Mouse (Mus musculus) midbrain, embryonic 16.5 days (tissue): ENCODE measurements at regions not wholly inside any gene's neighbourhood (a gene's known extent, or its start where the extent isn't known, plus 50 kb on each side); places are given as distances from the start of the nearest gene placed in this dataset.
A peak's percentile ranks its signal among the peaks of the same experiment; 100 is the strongest.

Source experiments
- ATAC-seq: fragments of 200-750 bp; cut with Nextera tagmentation; 2 replicates; pipeline ENCODE4 v1.8.0; 2017; ENCODE audit warnings: moderate TSS enrichment
- H3K27ac ChIP-seq: fragments of 300-500 bp; sonication (generic); 2 replicates; pipeline ENCODE4 v1.5.1; 2014; ENCODE audit warnings: mild to moderate bottlenecking, low read length, mixed read lengths
- H3K27me3 ChIP-seq: fragments of 300-500 bp; sonication (generic); 2 replicates; pipeline ENCODE4 v1.6.1; 2014; ENCODE audit warnings: low read depth, low read length, mixed read lengths; ENCODE audit not compliant: control insufficient read depth, insufficient read depth
- H3K36me3 ChIP-seq: fragments of 300-500 bp; sonication (generic); 2 replicates; pipeline ENCODE4 v1.6.1; 2014; ENCODE audit warnings: mild to moderate bottlenecking, low read length, moderate library complexity, mixed read lengths; ENCODE audit not compliant: control insufficient read depth, insufficient read depth
- H3K4me1 ChIP-seq: fragments of 300-500 bp; sonication (generic); 2 replicates; pipeline ENCODE4 v1.6.1; 2014; ENCODE audit warnings: mild to moderate bottlenecking, low read length, mixed read lengths; ENCODE audit not compliant: control insufficient read depth, insufficient read depth
- H3K4me2 ChIP-seq: fragments of 300-500 bp; sonication (generic); 2 replicates; pipeline ENCODE4 v1.6.1; 2014; ENCODE audit warnings: mild to moderate bottlenecking, low read length, mixed read lengths
- H3K4me3 ChIP-seq: fragments of 300-500 bp; sonication (generic); 2 replicates; pipeline ENCODE4 v1.5.1; 2014; ENCODE audit warnings: low read depth, mild to moderate bottlenecking, low read length, moderate library complexity, mixed read lengths
- H3K9ac ChIP-seq: fragments of 300-500 bp; sonication (generic); 2 replicates; pipeline ENCODE4 v1.6.1; 2014; ENCODE audit warnings: low read depth, low read length, mixed read lengths
- H3K9me3 ChIP-seq: fragments of 300-500 bp; sonication (generic); replicated peaks from 2 replicates; pipeline ENCODE4 v1.6.1; 2014; ENCODE audit warnings: mild to moderate bottlenecking, low read length, mixed read lengths; ENCODE audit not compliant: control insufficient read depth, poor library complexity, severe bottlenecking
- WGBS: fragments of 180-500 bp; shearing (Covaris S2); extraction: QIAGEN DNeasy Blood & Tissue Kit; methylation state at CpG from one replicate; pipeline ENCODE4 v1.1.7; 2014; 5-methylcytosine and 5-hydroxymethylcytosine counted together

DNA sequence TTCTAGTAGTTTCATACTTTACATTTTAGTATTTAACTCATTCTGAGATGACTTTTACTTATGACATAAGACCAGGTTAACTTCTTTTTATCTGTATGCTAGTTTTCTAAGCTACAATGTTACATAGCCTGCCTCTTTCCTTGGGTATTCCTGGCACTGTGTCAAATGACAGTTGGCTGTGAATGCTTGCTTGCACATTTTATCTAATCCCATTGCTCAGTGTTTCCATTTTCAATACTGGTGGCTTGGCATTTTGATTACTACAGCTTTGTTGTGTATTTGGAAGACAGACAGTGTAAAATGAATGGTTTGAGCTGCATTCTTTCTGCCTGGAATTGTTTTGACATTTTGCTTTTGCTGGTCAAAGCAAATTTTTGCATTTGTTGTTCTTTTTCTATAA is 1359.2 kb downstream of the Defb40 start:
- Histone ChIP-seq H3K36me3 (no peaks in the 10 kb centered on the region), H3K4me3 (no peak overlapping the region), H3K27me3 (no peaks in the 10 kb centered on the region), H3K9me3 (no peaks in the 10 kb centered on the region), H3K27ac (no peak overlapping the region), H3K4me2 (no peak overlapping the region), H3K9ac (no peak overlapping the region), H3K4me1 (no peaks in the 10 kb centered on the region)
- no peak for ATAC-seq

- no peak overlapping the region for H3K9ac ChIP-seq
- no peak overlapping the region for H3K27ac ChIP-seq
- H3K4me3 ChIP-seq = no peak overlapping the region
- no peaks in the 10 kb centered on the region for H3K27me3 ChIP-seq
- H3K9me3 ChIP-seq = no peaks in the 10 kb centered on the region
- no peak overlapping the region for H3K4me2 ChIP-seq
- no peaks in the 10 kb centered on the region for H3K36me3 ChIP-seq
- peak; percentile 21; the same call in 1 of the 2 replicates for ATAC-seq
- H3K4me1 ChIP-seq = no peaks in the 10 kb centered on the region
Observed at GRCm38 (mm10) chr8:17618147-17618546, 1359.9 kb downstream of the Defb40 start.

- WGBS = 37% methylated on average over 1 of the region's 1 CpGs
- ATAC-seq = no peak
Observed at GRCm38 (mm10) chr8:17602861-17603260, 1375.2 kb downstream of the Defb40 start.

DNA sequence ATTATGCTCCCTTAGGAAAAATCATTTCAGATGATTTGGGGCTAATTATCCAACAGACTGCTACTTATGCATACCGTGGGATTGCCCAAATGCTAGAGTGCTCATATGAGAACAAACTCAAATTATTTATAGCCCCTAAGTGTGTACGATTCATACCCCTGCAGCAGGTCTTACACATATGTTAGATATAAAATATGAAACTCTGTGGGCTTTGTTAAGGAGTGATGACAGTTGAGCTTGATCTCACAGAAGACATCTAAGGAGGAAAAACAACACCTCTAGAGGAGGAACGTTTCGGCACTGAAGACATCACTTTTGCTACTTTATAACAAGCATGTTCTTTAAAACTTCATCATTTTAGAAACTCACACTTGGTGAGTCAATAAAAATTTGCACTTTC is 1379.3 kb downstream of the Defb40 start:
- Histone ChIP-seq H3K4me3 (no peak overlapping the region), H3K36me3 (no peaks in the 10 kb centered on the region), H3K27me3 (no peaks in the 10 kb centered on the region), H3K27ac (no peak overlapping the region), H3K9ac (no peak overlapping the region), H3K9me3 (no peaks in the 10 kb centered on the region), H3K4me2 (no peak overlapping the region), H3K4me1 (no peaks in the 10 kb centered on the region)
- ATAC-seq = no peak
- WGBS = 86% methylated on average over 4 of the region's 4 CpGs

More at GRCm38 (mm10) chr8:17602861-17603260, 1375.2 kb downstream of the Defb40 start:
- H3K36me3 ChIP-seq = no peaks in the 10 kb centered on the region
- no peaks in the 10 kb centered on the region for H3K27me3 ChIP-seq
- no peak overlapping the region for H3K9ac ChIP-seq
- H3K4me3 ChIP-seq = no peak overlapping the region
- no peak overlapping the region for H3K27ac ChIP-seq
- H3K4me1 ChIP-seq = no peaks in the 10 kb centered on the region
- no peak overlapping the region for H3K4me2 ChIP-seq
- no peaks in the 10 kb centered on the region for H3K9me3 ChIP-seq

GRCm38 (mm10) chr8:17596559-17596958 is 1381.5 kb downstream of the Defb40 start:
- no peaks in the 10 kb centered on the region for H3K36me3 ChIP-seq
- H3K4me3 ChIP-seq = no peak overlapping the region
- H3K27ac ChIP-seq = no peak overlapping the region

GRCm38 (mm10) chr8:17594607-17595006 is 1383.4 kb downstream of the Defb40 start:
- Histone ChIP-seq H3K27ac (no peak overlapping the region), H3K9me3 (no peaks in the 10 kb centered on the region), H3K27me3 (no peaks in the 10 kb centered on the region), H3K4me1 (no peaks in the 10 kb centered on the region), H3K36me3 (no peaks in the 10 kb centered on the region), H3K9ac (no peak overlapping the region), H3K4me3 (no peak overlapping the region), H3K4me2 (no peak overlapping the region)
- no peak for ATAC-seq
- 19% methylated on average over 1 of the region's 1 CpGs for WGBS

More at GRCm38 (mm10) chr8:17596559-17596958, 1381.5 kb downstream of the Defb40 start:
- Histone ChIP-seq H3K27me3 (no peaks in the 10 kb centered on the region), H3K9me3 (no peaks in the 10 kb centered on the region), H3K4me1 (no peaks in the 10 kb centered on the region), H3K9ac (no peak overlapping the region), H3K4me2 (no peak overlapping the region)
- ATAC-seq = no peak

- 85% methylated on average over 3 of the region's 3 CpGs for WGBS
- H3K27ac ChIP-seq = no peak overlapping the region
- no peak for ATAC-seq
Observed at GRCm38 (mm10) chr8:17590135-17590534, 1387.9 kb downstream of the Defb40 start.

GRCm38 (mm10) chr8:17588189-17588588 is 1389.9 kb downstream of the Defb40 start:
- Histone ChIP-seq H3K9ac (no peak overlapping the region), H3K27ac (no peak overlapping the region), H3K4me3 (no peak overlapping the region), H3K9me3 (no peaks in the 10 kb centered on the region), H3K4me2 (no peak overlapping the region), H3K36me3 (no peaks in the 10 kb centered on the region), H3K4me1 (no peaks in the 10 kb centered on the region), H3K27me3 (no peaks in the 10 kb centered on the region)
- ATAC-seq = no peak

More at GRCm38 (mm10) chr8:17590135-17590534, 1387.9 kb downstream of the Defb40 start:
- Histone ChIP-seq H3K9me3 (no peaks in the 10 kb centered on the region), H3K9ac (no peak overlapping the region), H3K4me2 (no peak overlapping the region), H3K4me1 (no peaks in the 10 kb centered on the region), H3K27me3 (no peaks in the 10 kb centered on the region), H3K4me3 (no peak overlapping the region), H3K36me3 (no peaks in the 10 kb centered on the region)

- no peak overlapping the region for H3K9ac ChIP-seq
- no peak for ATAC-seq
- H3K36me3 ChIP-seq = no peaks in the 10 kb centered on the region
- no peaks in the 10 kb centered on the region for H3K27me3 ChIP-seq
- no peak overlapping the region for H3K27ac ChIP-seq
- WGBS = 48% methylated on average over 5 of the region's 5 CpGs
- no peak overlapping the region for H3K4me2 ChIP-seq
- no peaks in the 10 kb centered on the region for H3K9me3 ChIP-seq
- no peak overlapping the region for H3K4me3 ChIP-seq
- H3K4me1 ChIP-seq = no peaks in the 10 kb centered on the region
Observed at GRCm38 (mm10) chr8:17587261-17587861, 1390.7 kb downstream of the Defb40 start.
